9 mouse cellular contexts compared by ENCODE assay signal in the genomic region with DNA sequence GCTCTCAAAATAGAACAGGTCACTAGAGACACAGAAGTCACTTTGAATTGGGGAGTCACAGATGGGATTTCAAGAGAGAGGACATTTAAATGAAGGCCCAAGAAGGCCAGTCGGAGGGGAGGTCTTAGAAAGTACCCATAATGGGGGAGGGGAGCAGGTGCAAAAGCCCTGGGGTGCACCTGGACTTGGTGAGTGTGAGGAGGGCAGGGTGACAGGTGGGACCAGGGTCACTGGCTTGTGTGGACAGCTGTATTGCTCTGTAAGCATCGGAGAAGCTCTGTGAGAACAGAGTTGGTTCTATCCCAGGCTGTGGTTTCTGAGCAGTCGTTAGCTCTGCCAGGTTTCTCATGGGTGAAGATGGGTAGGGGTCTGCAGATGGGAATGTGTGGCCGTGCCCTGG. TPM values are rescaled to one million over a fixed set of nuclear protein-coding genes. Genes with fewer than 3 reads are reported as not detected.
A peak's percentile ranks its signal among the peaks of the same experiment; 100 is the strongest.
DNase-seq lines count a peak whose midpoint lies in the region; ATAC-seq lines count a peak whose summit lies in the region.
"Had no signal": no experiment of that assay in that cellular context is flagged by ENCODE, and none has a peak within 500 bp of the region (broad histone marks: within the 10 kb centered on the region; RNA-seq: fewer than 3 reads in every experiment).

No protein-coding gene starts in this region.

- DNase-seq in heart, embryonic 10.5 days (ENCODE audit: low spot score): no peak
- no peak for DNase-seq in heart, adult 8-10 months (ENCODE audit: low spot score)
- DNase-seq in neural tube, embryonic 11.5 days (ENCODE audit: low spot score): no peak
- no peak for DNase-seq in neural tube, embryonic 10.5 days (ENCODE audit: extremely low spot score, low spot score)
- DNase-seq in midbrain, embryonic 10.5 days (ENCODE audit: low spot score): no peak
- DNase-seq in adrenal gland, adult 2 months: no peak
- no peak for DNase-seq in frontal cortex, postnatal 25 days (ENCODE audit: low spot score in 2 of 2)
- no peak for DNase-seq in right cerebral cortex, postnatal 4 days

- peak overlapping the region; percentile 54; the same call in 1 of the 2 replicates for H3K27ac ChIP-seq in heart, embryonic 10.5 days
- peak overlapping the region; percentile 69 for H3K27ac ChIP-seq in neural tube, embryonic 11.5 days (ENCODE audit: low read depth, low read length)
- peak overlapping the region; percentile 98 for H3K27ac ChIP-seq in midbrain, embryonic 10.5 days (replicated peaks)

- no peaks in the 10 kb centered on the region for H3K9me3 ChIP-seq in heart, embryonic 10.5 days
- no peaks in the 10 kb centered on the region for H3K9me3 ChIP-seq in neural tube, embryonic 11.5 days (ENCODE audit: control insufficient read depth, low read length)
- no peaks in the 10 kb centered on the region for H3K9me3 ChIP-seq in midbrain, embryonic 10.5 days (replicated peaks)
- H3K9me3 ChIP-seq: heart, embryonic 12.5 days had no signal

- no peaks in the 10 kb centered on the region for H3K36me3 ChIP-seq in heart, embryonic 10.5 days
- no peaks in the 10 kb centered on the region for H3K36me3 ChIP-seq in neural tube, embryonic 11.5 days (ENCODE audit: control insufficient read depth, insufficient read depth, low read length)
- H3K36me3 ChIP-seq in midbrain, embryonic 10.5 days: peaks cover 2% of the 10 kb centered on the region; the same call in 1 of the 2 replicates
- H3K36me3 ChIP-seq: heart, embryonic 12.5 days had no signal

- WGBS in heart, embryonic 10.5 days: 85% methylated on average over 4 of the region's 4 CpGs
- 78% methylated on average over 4 of the region's 4 CpGs for WGBS in neural tube, embryonic 11.5 days
- WGBS in midbrain, embryonic 10.5 days: 90% methylated on average over 4 of the region's 4 CpGs

- H3K4me3 ChIP-seq in heart, embryonic 10.5 days: no peak overlapping the region
- no peak overlapping the region for H3K4me3 ChIP-seq in neural tube, embryonic 11.5 days (ENCODE audit: low read depth, low read length)
- H3K4me3 ChIP-seq in midbrain, embryonic 10.5 days: no peak overlapping the region
- H3K4me3 ChIP-seq: heart, embryonic 12.5 days had no signal

- no peak overlapping the region for H3K4me2 ChIP-seq in neural tube, embryonic 11.5 days (ENCODE audit: low read depth)
- H3K4me2 ChIP-seq: heart, embryonic 12.5 days had no signal

- H3K9ac ChIP-seq in neural tube, embryonic 11.5 days (ENCODE audit: low read length): no peak overlapping the region
- H3K9ac ChIP-seq: heart, embryonic 12.5 days had no signal

- ATAC-seq in neural tube, embryonic 11.5 days (ENCODE audit: insufficient read depth, low FRiP score, low TSS enrichment): no peak

- H3K27me3 ChIP-seq in heart, embryonic 10.5 days (ENCODE audit: insufficient read depth, poor library complexity, severe bottlenecking): peaks cover 59% of the 10 kb centered on the region
- no peaks in the 10 kb centered on the region for H3K27me3 ChIP-seq in neural tube, embryonic 11.5 days (ENCODE audit: control insufficient read depth, insufficient read depth, low read length)
- 0 out of 2 replicates have a peak, but pooled peaks cover 7% of the 10 kb centered on the region for H3K27me3 ChIP-seq in midbrain, embryonic 10.5 days (ENCODE audit: low read depth, poor library complexity, severe bottlenecking)
- H3K27me3 ChIP-seq: heart, embryonic 12.5 days had no signal

- peaks cover 44% of the 10 kb centered on the region for H3K4me1 ChIP-seq in heart, embryonic 10.5 days
- peaks cover 23% of the 10 kb centered on the region for H3K4me1 ChIP-seq in neural tube, embryonic 11.5 days (ENCODE audit: control insufficient read depth, insufficient read depth, low read length)
- H3K4me1 ChIP-seq in midbrain, embryonic 10.5 days: peaks cover 75% of the 10 kb centered on the region

RNA-seq across cellular contexts. Expression of gene Adgrg1, which starts 17.5 kb away (rescaled TPM):
- polyA plus RNA-seq in heart, embryonic 10.5 days (2016; fragmentation: Nextera tagmentation; extraction: Ambion mirVana): 9.0 and 16.6 TPM in 2 replicates
- total RNA-seq in heart, adult 8-10 months (2022): 10 to 100 TPM; 41.3 to 63.6 (median 51.8) TPM
- 133 and 140 TPM in 2 replicates for polyA plus RNA-seq in neural tube, embryonic 11.5 days (2014; fragmentation: Nextera tagmentation; extraction: Ambion mirVana)
- 116 and 163 TPM in 2 replicates for polyA plus RNA-seq in midbrain, embryonic 10.5 days (2016; fragmentation: Nextera tagmentation; extraction: Ambion mirVana)
- total RNA-seq in adrenal gland, adult 2 months (2021): 10 to 100 TPM; 17.3 to 24.3 TPM
- polyA plus RNA-seq in adrenal gland, adult 2 months (2012; rRNA removed): 40.2 and 56.5 TPM in 2 replicates

RNA-seq across cellular contexts. Expression of gene Adgrg3, which starts 25.5 kb away (rescaled TPM):
- 3.0 and 3.9 TPM in 2 replicates for polyA plus RNA-seq in heart, embryonic 10.5 days (2016; fragmentation: Nextera tagmentation; extraction: Ambion mirVana)
- 1 to 10 TPM in 3 of 4 experiments, under 1 TPM in 1; 0.75 to 1.3 (median 1.2) TPM for total RNA-seq in heart, adult 8-10 months (2022)
- 3.5 and 4.1 TPM in 2 replicates for polyA plus RNA-seq in neural tube, embryonic 11.5 days (2014; fragmentation: Nextera tagmentation; extraction: Ambion mirVana)
- 3.8 and 3.9 TPM in 2 replicates for polyA plus RNA-seq in midbrain, embryonic 10.5 days (2016; fragmentation: Nextera tagmentation; extraction: Ambion mirVana)
- 1 to 10 TPM; 2.0 to 2.8 TPM for total RNA-seq in adrenal gland, adult 2 months (2021)
- polyA plus RNA-seq in adrenal gland, adult 2 months (2012; rRNA removed): 9.1 and 11.2 TPM in 2 replicates
